Mouse (Mus musculus) monocyte, adult 59 days (primary cell): ENCODE data around the gene Olfr1093. TPM values are rescaled to one million over a fixed set of nuclear protein-coding genes. Genes with fewer than 3 reads are reported as not detected.

Source experiments
- total RNA-seq, 2 experiments: library from RNA; stranded (reverse); gene quantifications; one replicate each; pipeline ENCODE4 v1.2.4; 2023

Gene Olfr1093
- not detected for total RNA-seq

DNA sequence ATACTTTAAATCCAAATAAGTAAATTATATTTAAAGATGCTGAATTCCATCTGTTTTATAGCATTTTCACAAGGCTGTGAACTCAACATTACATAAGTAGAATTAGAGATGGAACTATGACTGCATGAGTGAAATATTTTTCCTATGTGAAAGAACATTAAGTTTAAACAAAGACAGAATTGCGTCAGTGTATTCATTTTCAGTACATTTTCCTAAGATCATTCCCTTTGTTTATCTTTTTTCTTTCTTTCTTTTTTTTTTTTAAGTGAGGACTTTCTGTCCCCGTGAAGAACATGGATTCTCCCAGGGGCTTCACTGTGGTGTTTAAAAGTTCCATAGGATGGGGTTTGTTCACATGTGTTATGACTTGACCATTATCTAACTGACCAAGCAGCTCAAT lies at the start of gene Olfr1093:
Olfr1093 (plus strand) TSS at position 301 of the 400 bp plus-strand sequence.

DNA sequence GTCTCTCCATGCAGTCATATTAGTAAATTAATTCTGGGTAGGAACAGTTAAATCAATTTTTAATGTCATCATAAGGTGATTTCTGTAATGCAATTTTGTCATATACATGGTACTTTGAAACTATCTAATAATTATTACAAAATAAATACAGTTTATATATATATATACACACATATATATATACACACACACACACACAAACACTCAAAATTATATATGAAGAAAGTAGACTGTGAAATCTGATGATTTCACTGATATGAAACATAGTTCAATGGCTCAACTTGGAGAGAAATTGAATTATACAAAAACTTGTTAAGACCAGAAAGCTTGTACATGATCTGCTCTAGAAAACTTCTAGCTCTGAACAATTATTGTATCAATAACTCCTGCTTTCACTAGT lies 48.7 kb upstream of the Olfr1093 start, which contains the start of gene Olfr1089:
Olfr1089 (minus strand) TSS at position 101 of the 400 bp plus-strand sequence.

DNA sequence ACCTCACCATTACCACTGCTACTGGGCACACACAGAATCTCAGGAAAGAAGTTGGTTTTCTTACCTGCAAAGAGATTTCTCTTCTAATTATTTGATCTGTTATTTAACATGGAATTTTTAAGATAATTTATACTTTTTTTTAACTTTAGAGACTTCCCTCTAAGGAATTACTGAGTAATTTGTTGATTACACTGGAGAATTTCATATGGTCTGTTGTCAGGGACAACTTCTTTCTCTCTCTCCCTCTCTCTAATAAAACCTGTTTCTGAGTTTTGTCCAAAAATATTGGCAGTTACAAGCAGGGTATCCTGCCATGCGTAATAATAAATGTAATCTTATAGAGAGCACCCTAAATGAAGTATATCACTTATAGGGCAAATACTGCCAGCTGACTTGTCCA lies 23.4 kb upstream of the Olfr1093 start, which contains the start of gene Olfr1090:
Olfr1090 (minus strand) TSS at position 101 of the 400 bp plus-strand sequence.

DNA sequence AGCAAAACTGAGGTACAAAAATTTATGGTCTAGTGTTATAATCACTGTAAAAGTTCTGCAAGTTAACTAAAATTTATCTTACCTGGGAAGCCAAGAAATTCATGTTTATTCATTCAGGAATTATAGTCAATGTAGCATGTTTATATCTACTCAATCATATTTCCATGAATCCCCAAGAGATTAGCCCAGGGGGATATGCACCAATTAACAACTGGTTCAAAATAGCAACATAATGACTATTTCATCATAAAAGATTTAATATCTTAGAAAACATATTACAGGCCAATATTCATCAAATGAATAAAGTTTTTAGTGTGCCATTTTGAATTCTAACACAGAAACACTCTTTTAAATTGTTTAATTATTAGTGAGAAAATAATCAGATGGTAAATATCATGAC lies 27.6 kb downstream of the Olfr1093 start, which contains the start of gene Olfr141:
Olfr141 (minus strand) TSS at position 101 of the 400 bp plus-strand sequence.

DNA sequence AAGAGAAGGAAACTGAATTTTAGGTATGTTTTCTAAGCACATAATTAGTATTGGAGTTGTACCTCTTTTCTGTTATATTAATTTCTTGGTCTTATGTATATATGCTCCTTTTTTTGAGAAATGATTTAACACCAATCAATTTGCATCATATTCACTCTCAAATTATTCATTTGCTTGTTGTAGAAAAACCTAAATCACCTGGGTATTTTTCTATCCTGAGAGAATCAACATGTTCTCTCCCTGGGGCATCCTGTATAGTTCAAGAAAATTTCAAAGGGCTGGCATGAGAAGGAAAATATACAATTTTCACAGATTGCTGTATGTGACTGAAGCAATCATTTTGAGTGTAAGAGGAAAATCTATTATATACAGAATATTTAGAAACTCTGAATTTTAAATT lies 42.1 kb downstream of the Olfr1093 start, which contains the start of gene Olfr1094:
Olfr1094 (plus strand) TSS at position 301 of the 400 bp plus-strand sequence.

Other genes starting within 250 kb of the Olfr1093 start
- gene Olfr1079, start 240.0 kb upstream of the Olfr1093 start, total RNA-seq: not detected
- not detected for gene Olfr1080, start 224.2 kb upstream of the Olfr1093 start, total RNA-seq
- not detected for gene Olfr1082, start 183.5 kb upstream of the Olfr1093 start, total RNA-seq
- gene Olfr1084, start 142.8 kb upstream of the Olfr1093 start, total RNA-seq: not detected
- not detected for gene Olfr1085, start 120.5 kb upstream of the Olfr1093 start, total RNA-seq
- not detected for gene Olfr1086, start 102.4 kb upstream of the Olfr1093 start, total RNA-seq
- gene Olfr1087, start 84.1 kb upstream of the Olfr1093 start, total RNA-seq: not detected
- not detected for gene Olfr1089, start 48.8 kb upstream of the Olfr1093 start, total RNA-seq
- gene Olfr1090, start 23.5 kb upstream of the Olfr1093 start, total RNA-seq: not detected
- gene Olfr141, start 27.5 kb downstream of the Olfr1093 start, total RNA-seq: not detected
- gene Olfr1094, start 42.2 kb downstream of the Olfr1093 start, total RNA-seq: not detected
- gene Olfr1095, start 69.2 kb downstream of the Olfr1093 start, total RNA-seq: not detected
- not detected for gene Gm13723, start 92.3 kb downstream of the Olfr1093 start, total RNA-seq
- gene Olfr1097, start 109.7 kb downstream of the Olfr1093 start, total RNA-seq: not detected
- gene Olfr1098, start 142.1 kb downstream of the Olfr1093 start, total RNA-seq: not detected
- not detected for gene Olfr1099, start 178.2 kb downstream of the Olfr1093 start, total RNA-seq
- not detected for gene Olfr1100, start 197.5 kb downstream of the Olfr1093 start, total RNA-seq
- gene Olfr1101, start 208.7 kb downstream of the Olfr1093 start, total RNA-seq: not detected
- gene Olfr1102, start 215.9 kb downstream of the Olfr1093 start, total RNA-seq: not detected
- gene Olfr1104, start 244.6 kb downstream of the Olfr1093 start, total RNA-seq: not detected